Mouse (Mus musculus) spleen, adult 2 months (tissue): ENCODE results near the gene Mylk.

ENCODE experiments used
- CTCF ChIP-seq: fragments of 200-500 bp; IDR thresholded peaks from 2 replicates; pipeline ENCODE4 v1.5.1; 2011; ENCODE audit warnings: mild to moderate bottlenecking, inconsistent platforms; ENCODE audit not compliant: insufficient read depth, insufficient read length, insufficient replicate concordance; ENCODE audit errors: extremely low read depth
- POLR2A ChIP-seq: fragments of 200-500 bp; IDR thresholded peaks from 2 replicates; pipeline ENCODE4 v1.6.1; 2011; ENCODE audit warnings: low read depth, low read length, inconsistent platforms

- TF ChIP-seq CTCF = no peak
- TF ChIP-seq POLR2A = no peak
These were observed 102.6 kb downstream of the Mylk start for GRCm38 (mm10) chr16:34847638-34848037.
